Mouse (Mus musculus) myocyte (in vitro differentiated cells): ENCODE measurements at regions not wholly inside any gene's neighbourhood (a gene's known extent, or its start where the extent isn't known, plus 50 kb on each side); places are given as distances from the start of the nearest gene placed in this dataset.

Experiments used
- MAX ChIP-seq: IDR thresholded peaks from one replicate; pipeline ENCODE4 v1.6.1; 2011; ENCODE audit warnings: low read depth, mild to moderate bottlenecking, control low read depth
- POLR2A ChIP-seq: IDR thresholded peaks from one replicate; pipeline ENCODE4 v1.6.1; 2011; ENCODE audit warnings: low read depth, mild to moderate bottlenecking, control low read depth, moderate library complexity; ENCODE audit not compliant: insufficient read length
- SRF ChIP-seq: IDR thresholded peaks from one replicate; pipeline ENCODE4 v1.6.1; 2011; ENCODE audit warnings: low read depth; ENCODE audit not compliant: control insufficient read depth, insufficient read length

- no peak for TF ChIP-seq POLR2A
- TF ChIP-seq MAX: no peak
- TF ChIP-seq SRF: no peak
Measured at GRCm38 (mm10) chr4:34337852-34338251, 212.9 kb upstream of the Akirin2 start.
